Mouse (Mus musculus) liver, postnatal 0 days (tissue): Measurements from ENCODE around the gene Kif16b. TPM values are rescaled to one million over a fixed set of nuclear protein-coding genes. Genes with fewer than 3 reads are reported as not detected.

Experiments used
- ATAC-seq: fragments of 200-750 bp; cut with Nextera tagmentation; 2 replicates; pipeline ENCODE4 v1.8.0; 2017; ENCODE audit warnings: mild to moderate bottlenecking, moderate library complexity
- DNase-seq: peaks from one replicate; pipeline ENCODE4 v3.0.0-alpha.2; 2016
- H3K27ac ChIP-seq: fragments of 300-500 bp; sonication (generic); 2 replicates; pipeline ENCODE4 v1.5.1; 2014; ENCODE audit warnings: antibody characterized with exemption, moderate library complexity, mild to moderate bottlenecking, low read depth
- H3K27me3 ChIP-seq: fragments of 300-500 bp; sonication (generic); 2 replicates; pipeline ENCODE4 v1.6.1; 2014; ENCODE audit warnings: low read length, control low read depth, mixed read lengths; ENCODE audit not compliant: insufficient read depth
- H3K36me3 ChIP-seq: fragments of 300-500 bp; sonication (generic); replicated peaks from 2 replicates; pipeline ENCODE4 v1.6.1; 2014; ENCODE audit warnings: mild to moderate bottlenecking, control low read depth, low read length, moderate library complexity, mixed read lengths; ENCODE audit not compliant: insufficient read depth
- H3K4me1 ChIP-seq: fragments of 300-500 bp; sonication (generic); 2 replicates; pipeline ENCODE4 v1.6.1; 2014; ENCODE audit warnings: antibody characterized with exemption, mild to moderate bottlenecking, control low read depth; ENCODE audit not compliant: insufficient read depth
- H3K4me2 ChIP-seq: fragments of 300-500 bp; sonication (generic); 2 replicates; pipeline ENCODE4 v1.6.1; 2014; ENCODE audit warnings: low read depth, mild to moderate bottlenecking, low read length, moderate library complexity, mixed read lengths
- H3K4me3 ChIP-seq: fragments of 300-500 bp; sonication (generic); 2 replicates; pipeline ENCODE4 v1.5.1; 2014; ENCODE audit warnings: low read depth, low read length
- H3K9ac ChIP-seq: fragments of 300-500 bp; sonication (generic); replicated peaks from 2 replicates; pipeline ENCODE4 v1.6.1; 2014; ENCODE audit warnings: mild to moderate bottlenecking, moderate library complexity
- H3K9me3 ChIP-seq: fragments of 300-500 bp; sonication (generic); 2 replicates; pipeline ENCODE4 v1.6.1; 2016; ENCODE audit warnings: mild to moderate bottlenecking, control low read depth, low read length, mixed read lengths
- CTCF ChIP-seq: sonication (generic); IDR thresholded peaks from 2 replicates; pipeline ENCODE4 v1.5.1; 2016; ENCODE audit warnings: antibody characterized with exemption, low read depth
- EP300 ChIP-seq: IDR thresholded peaks from 2 replicates; pipeline ENCODE4 v1.6.1; 2016; ENCODE audit warnings: antibody characterized with exemption, low read depth, mild to moderate bottlenecking
- WGBS: fragments of 180-500 bp; shearing (Covaris S2); extraction: QIAGEN DNeasy Blood & Tissue Kit; methylation state at CpG from one replicate; pipeline ENCODE4 v1.1.7; 2014; ENCODE audit not compliant: insufficient replicate concordance; 5-methylcytosine and 5-hydroxymethylcytosine counted together
- polyA plus RNA-seq: library from polyadenylated mRNA; unstranded; fragments of >200 nt; fragmentation: Nextera tagmentation; extraction: Ambion mirVana; gene quantifications from 2 replicates; pipeline ENCODE4 v1.2.1, GENCODE M21; 2015

Kif16b gene
- polyA plus RNA-seq, 1 experiment from 2014 or later = 3.9 TPM

GRCm38 (mm10) chr2:142797310-142797709 lies 104.0 kb downstream of the Kif16b start:
- no peak for TF ChIP-seq EP300
- TF ChIP-seq CTCF = no peak
- no peaks in the 10 kb centered on the region for H3K4me1 ChIP-seq
- 56% methylated on average over 6 of the region's 6 CpGs for WGBS
- no peak for DNase-seq
- H3K4me3 ChIP-seq = no peak overlapping the region
- no peaks in the 10 kb centered on the region for H3K36me3 ChIP-seq
- H3K27me3 ChIP-seq = no peaks in the 10 kb centered on the region
- no peak overlapping the region for H3K4me2 ChIP-seq
- no peaks in the 10 kb centered on the region for H3K9me3 ChIP-seq
- no peak for ATAC-seq
- H3K9ac ChIP-seq = no peak overlapping the region
- no peak overlapping the region for H3K27ac ChIP-seq

GRCm38 (mm10) chr2:142775358-142775757 lies 126.0 kb downstream of the Kif16b start:
- Histone ChIP-seq H3K4me1 (no peaks in the 10 kb centered on the region), H3K9ac (no peak overlapping the region), H3K4me3 (no peak overlapping the region), H3K36me3 (no peaks in the 10 kb centered on the region), H3K9me3 (no peaks in the 10 kb centered on the region), H3K27ac (no peak overlapping the region), H3K4me2 (no peak overlapping the region), H3K27me3 (no peaks in the 10 kb centered on the region)
- ATAC-seq = no peak
- TF ChIP-seq CTCF (no peak), EP300 (no peak)
- WGBS = 79% methylated on average over 1 of the region's 1 CpGs
- no peak for DNase-seq

GRCm38 (mm10) chr2:142774752-142775151 lies 126.6 kb downstream of the Kif16b start:
- H3K4me2 ChIP-seq = no peak overlapping the region
- no peaks in the 10 kb centered on the region for H3K27me3 ChIP-seq
- ATAC-seq (no peak), DNase-seq (no peak)
- 85% methylated on average over 1 of the region's 1 CpGs for WGBS
- no peaks in the 10 kb centered on the region for H3K4me1 ChIP-seq
- no peak overlapping the region for H3K27ac ChIP-seq
- TF ChIP-seq EP300 = no peak
- no peak for TF ChIP-seq CTCF
- H3K36me3 ChIP-seq = no peaks in the 10 kb centered on the region
- no peak overlapping the region for H3K9ac ChIP-seq
- H3K9me3 ChIP-seq = no peaks in the 10 kb centered on the region
- H3K4me3 ChIP-seq = no peak overlapping the region

GRCm38 (mm10) chr2:142769647-142770121 lies 131.6 kb downstream of the Kif16b start:
- Histone ChIP-seq H3K36me3 (no peaks in the 10 kb centered on the region), H3K27me3 (no peaks in the 10 kb centered on the region), H3K4me1 (no peaks in the 10 kb centered on the region), H3K9ac (no peak overlapping the region), H3K9me3 (no peaks in the 10 kb centered on the region), H3K4me2 (no peak overlapping the region), H3K27ac (no peak overlapping the region), H3K4me3 (no peak overlapping the region)
- no peak for ATAC-seq
- no peak for TF ChIP-seq EP300
- no peak for TF ChIP-seq CTCF
- 90% methylated on average over 11 of the region's 11 CpGs for WGBS
- DNase-seq = no peak

GRCm38 (mm10) chr2:142764276-142764675 lies 137.1 kb downstream of the Kif16b start:
- H3K4me3 ChIP-seq = no peak overlapping the region
- no peaks in the 10 kb centered on the region for H3K9me3 ChIP-seq
- TF ChIP-seq EP300 (no peak), CTCF (no peak)
- no peaks in the 10 kb centered on the region for H3K27me3 ChIP-seq
- H3K4me1 ChIP-seq = no peaks in the 10 kb centered on the region
- H3K36me3 ChIP-seq = no peaks in the 10 kb centered on the region
- H3K27ac ChIP-seq = no peak overlapping the region
- ATAC-seq (no peak), DNase-seq (no peak)
- 52% methylated on average over 2 of the region's 2 CpGs for WGBS
- H3K4me2 ChIP-seq = no peak overlapping the region
- H3K9ac ChIP-seq = no peak overlapping the region

GRCm38 (mm10) chr2:142760843-142761242 lies 140.5 kb downstream of the Kif16b start:
- Histone ChIP-seq H3K36me3 (no peaks in the 10 kb centered on the region), H3K4me3 (no peak overlapping the region), H3K9ac (no peak overlapping the region), H3K27ac (no peak overlapping the region), H3K4me2 (no peak overlapping the region), H3K27me3 (no peaks in the 10 kb centered on the region), H3K9me3 (no peaks in the 10 kb centered on the region), H3K4me1 (no peaks in the 10 kb centered on the region)
- TF ChIP-seq CTCF = no peak
- WGBS = 81% methylated on average over 4 of the region's 4 CpGs
- ATAC-seq (no peak), DNase-seq (no peak)

GRCm38 (mm10) chr2:142759192-142759591 lies 142.1 kb downstream of the Kif16b start:
- no peak for TF ChIP-seq EP300
- no peak for TF ChIP-seq CTCF
- Histone ChIP-seq H3K36me3 (no peaks in the 10 kb centered on the region), H3K4me3 (no peak overlapping the region), H3K4me1 (no peaks in the 10 kb centered on the region), H3K27me3 (no peaks in the 10 kb centered on the region), H3K9me3 (no peaks in the 10 kb centered on the region), H3K4me2 (no peak overlapping the region), H3K27ac (no peak overlapping the region), H3K9ac (no peak overlapping the region)
- ATAC-seq = no peak
- WGBS = 86% methylated on average over 4 of the region's 4 CpGs
- no peak for DNase-seq
